Mouse (Mus musculus): ENCODE data around the gene Neurl4. TPM values are rescaled to one million over a fixed set of nuclear protein-coding genes. Genes with fewer than 3 reads are reported as not detected.

Neurl4 gene
- polyA plus RNA-seq, 1 experiment, result 42.2 TPM

DNA sequence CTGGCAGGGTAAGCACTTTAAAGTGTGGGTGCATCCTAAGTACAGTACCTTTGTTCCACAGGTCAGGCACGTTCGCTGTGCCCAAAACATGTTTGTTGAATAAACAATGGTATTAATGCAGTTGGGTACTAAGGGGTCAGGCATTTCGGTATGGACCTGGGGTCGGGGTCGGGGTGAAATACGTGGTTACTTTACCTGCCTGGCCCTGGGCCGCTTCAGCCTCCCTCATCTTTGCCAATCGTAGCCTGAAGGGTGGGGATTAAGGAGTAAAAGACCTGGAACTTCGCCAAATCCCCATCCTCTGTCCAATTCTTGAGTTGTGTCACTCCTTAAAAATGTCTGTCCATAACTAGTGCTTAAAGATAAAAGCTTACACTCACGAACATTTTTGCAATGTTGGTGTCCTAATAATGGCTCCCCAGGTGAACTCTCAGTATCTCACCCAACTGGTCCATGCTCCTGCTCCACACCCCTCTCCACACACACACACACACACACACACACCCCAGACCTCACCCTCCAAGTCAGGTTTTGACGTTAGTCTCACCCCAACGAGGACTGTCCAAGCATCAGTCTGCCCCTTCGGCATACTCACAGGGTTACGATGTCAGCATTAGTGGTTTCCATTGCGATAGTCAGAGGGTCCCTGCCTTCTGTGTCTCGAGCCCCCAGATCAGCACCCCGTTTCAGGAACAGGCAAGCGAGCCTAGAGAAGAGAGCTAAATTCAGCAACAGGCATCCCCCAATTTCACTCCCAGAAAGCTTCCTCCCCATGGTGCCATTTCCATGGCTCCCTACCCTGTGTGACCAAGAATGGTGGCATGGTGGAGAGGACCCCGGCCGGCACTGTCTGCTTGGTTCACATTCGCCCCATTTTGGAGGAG lies 18.8 kb upstream of the Neurl4 start:
- H3K79me2 ChIP-seq (ENCODE audit: control insufficient read depth, insufficient read depth), result peaks cover 28% of the 10 kb centered on the region
- no peak overlapping the region for H3ac ChIP-seq (ENCODE audit: control insufficient read depth, insufficient read length)
- TF ChIP-seq TCF3 (IDR thresholded peaks at IDR 0.05; ENCODE audit: insufficient read length, low read depth) (no peak), TCF12 (IDR thresholded peaks at IDR 0.05; ENCODE audit: insufficient read depth, poor library complexity, severe bottlenecking) (no peak), CEBPB (IDR thresholded peaks at IDR 0.05; ENCODE audit: insufficient read depth, poor library complexity, severe bottlenecking) (no peak)
- H3K36me3 ChIP-seq (ENCODE audit: control insufficient read depth, insufficient read depth), result no peaks in the 10 kb centered on the region
- H3K4me3 ChIP-seq, result peak overlapping the region; percentile 94
- no peaks in the 10 kb centered on the region for H3K27me3 ChIP-seq (ENCODE audit: control insufficient read depth, insufficient read depth, insufficient read length)
- peak overlapping the region; percentile 93 for H3K4me2 ChIP-seq (ENCODE audit: low read depth)

DNA sequence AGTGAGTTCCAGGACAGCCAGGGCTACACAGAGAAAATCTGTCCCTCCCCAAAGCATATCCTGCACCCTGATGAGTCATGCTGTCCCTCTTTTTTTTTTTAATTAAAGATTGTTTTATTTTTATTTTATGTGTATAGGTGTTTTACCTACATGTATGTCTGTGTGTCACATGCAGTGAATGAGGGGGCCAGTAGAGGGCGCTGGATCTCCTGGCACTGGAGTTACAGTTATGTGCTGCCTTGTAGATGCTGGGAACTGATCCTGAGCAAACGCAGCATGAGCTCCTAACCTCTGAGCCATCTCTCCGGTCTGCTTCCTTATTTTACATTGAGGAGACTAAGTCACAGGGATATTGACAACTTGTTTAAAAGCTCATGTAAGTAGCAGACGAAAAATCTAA lies 17.8 kb upstream of the Neurl4 start:
- no peaks in the 10 kb centered on the region for H3K27me3 ChIP-seq (ENCODE audit: control insufficient read depth, insufficient read depth, insufficient read length)
- no peak overlapping the region for H3K4me3 ChIP-seq
- TF ChIP-seq SRF (IDR thresholded peaks at IDR 0.05; ENCODE audit: control insufficient read depth, insufficient read length, low read depth), result no peak
- TF ChIP-seq MYOG (IDR thresholded peaks at IDR 0.05; ENCODE audit: control insufficient read depth in 1 of 3, insufficient read depth in 1 of 3, insufficient read length in 2 of 3, low read depth in 2 of 3), result no peak
- TF ChIP-seq TCF12 (IDR thresholded peaks at IDR 0.05; ENCODE audit: insufficient read depth, poor library complexity, severe bottlenecking), result no peak
- TF ChIP-seq POLR2A (IDR thresholded peaks at IDR 0.05; ENCODE audit: insufficient read length, low read depth), result no peak
- no peak for TF ChIP-seq MAX (IDR thresholded peaks at IDR 0.05; ENCODE audit: low read depth)
- no peak for TF ChIP-seq E2F4 (IDR thresholded peaks at IDR 0.05; ENCODE audit: insufficient read depth)

DNA sequence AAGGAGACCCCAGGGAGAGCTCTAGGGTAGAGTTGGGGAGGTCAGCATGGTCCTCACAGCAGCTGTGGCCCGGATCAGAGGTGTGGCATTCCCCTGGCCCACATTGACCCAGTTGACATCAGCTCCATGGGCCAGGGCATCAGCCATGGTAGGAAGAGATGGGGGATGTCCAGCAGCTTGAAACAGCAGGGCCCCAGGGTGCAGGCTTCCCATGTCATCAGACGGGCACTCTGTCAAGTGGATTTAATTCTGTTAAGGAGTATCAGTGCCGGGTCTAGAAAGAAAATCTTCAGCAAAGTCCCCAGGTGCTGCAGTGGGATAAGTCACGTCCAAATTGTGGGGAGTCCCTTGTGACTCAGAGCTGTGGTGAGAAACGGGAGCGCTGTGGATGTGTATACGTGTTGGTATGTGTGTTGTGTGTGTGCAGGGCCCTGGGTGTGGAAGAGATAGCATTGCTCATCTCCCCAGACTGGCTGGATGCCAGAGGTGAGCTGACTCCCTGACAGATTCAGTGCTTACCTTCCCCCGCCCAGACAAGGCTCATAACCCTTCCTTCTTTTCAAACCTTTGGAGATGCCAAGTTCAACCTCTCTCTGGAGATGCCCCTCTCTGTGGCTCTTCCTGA lies 17.2 kb upstream of the Neurl4 start:
- Histone ChIP-seq H3K79me2 (ENCODE audit: control insufficient read depth, insufficient read depth) (peaks cover 18% of the 10 kb centered on the region), H3K36me3 (ENCODE audit: control insufficient read depth, insufficient read depth) (no peaks in the 10 kb centered on the region), H3ac (ENCODE audit: control insufficient read depth, insufficient read length) (no peak overlapping the region), H3K4me2 (ENCODE audit: low read depth) (peak overlapping the region; percentile 31), H3K4me3 (no peak overlapping the region), H3K27me3 (ENCODE audit: control insufficient read depth, insufficient read depth, insufficient read length) (no peaks in the 10 kb centered on the region)
- TF ChIP-seq E2F4 (IDR thresholded peaks at IDR 0.05; ENCODE audit: insufficient read depth) (no peak), USF1 (IDR thresholded peaks at IDR 0.05; ENCODE audit: low read depth) (no peak), MYOG (IDR thresholded peaks at IDR 0.05; ENCODE audit: control insufficient read depth in 1 of 3, insufficient read depth in 1 of 3, insufficient read length in 2 of 3, low read depth in 2 of 3) (no peak), TCF3 (IDR thresholded peaks at IDR 0.05; ENCODE audit: insufficient read length, low read depth) (no peak), CEBPB (IDR thresholded peaks at IDR 0.05; ENCODE audit: insufficient read depth, poor library complexity, severe bottlenecking) (no peak), TCF12 (IDR thresholded peaks at IDR 0.05; ENCODE audit: insufficient read depth, poor library complexity, severe bottlenecking) (no peak), SRF (IDR thresholded peaks at IDR 0.05; ENCODE audit: control insufficient read depth, insufficient read length, low read depth) (no peak), POLR2AphosphoS2 (IDR thresholded peaks at IDR 0.05; ENCODE audit: insufficient read length, low read depth) (no peak), MYOD1 (IDR thresholded peaks at IDR 0.05; ENCODE audit: control insufficient read depth in 1 of 3, insufficient read length in 2 of 3, low read depth in 2 of 3) (no peak)

More for the DNA sequence above, 17.8 kb upstream of the Neurl4 start:
- H3ac ChIP-seq (ENCODE audit: control insufficient read depth, insufficient read length), result no peak overlapping the region
- peaks cover 24% of the 10 kb centered on the region for H3K79me2 ChIP-seq (ENCODE audit: control insufficient read depth, insufficient read depth)
- no peaks in the 10 kb centered on the region for H3K36me3 ChIP-seq (ENCODE audit: control insufficient read depth, insufficient read depth)
- H3K4me2 ChIP-seq (ENCODE audit: low read depth), result peak overlapping the region; percentile 26

DNA sequence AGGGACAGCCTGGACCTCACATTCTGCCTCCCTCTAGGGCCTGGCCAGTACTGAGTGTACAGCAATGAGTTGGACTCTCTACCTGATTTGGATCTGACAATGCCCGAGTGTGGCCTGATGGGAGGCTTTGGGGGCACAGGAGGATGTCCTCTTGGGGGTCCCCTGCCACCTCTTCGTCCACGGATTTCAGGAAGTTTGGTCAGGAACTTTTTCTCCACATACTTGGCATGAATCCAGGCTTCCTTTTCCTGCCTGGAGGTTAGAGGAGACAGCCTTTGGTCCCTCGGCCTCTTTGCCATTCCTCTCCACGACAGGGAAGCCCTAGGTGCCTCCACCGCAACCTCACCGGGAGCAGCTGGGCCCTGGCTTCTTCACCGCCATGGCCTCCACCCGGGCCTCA lies 16.6 kb upstream of the Neurl4 start:
- Histone ChIP-seq H3K36me3 (ENCODE audit: control insufficient read depth, insufficient read depth) (no peaks in the 10 kb centered on the region), H3K4me2 (ENCODE audit: low read depth) (peak overlapping the region; percentile 31)

DNA sequence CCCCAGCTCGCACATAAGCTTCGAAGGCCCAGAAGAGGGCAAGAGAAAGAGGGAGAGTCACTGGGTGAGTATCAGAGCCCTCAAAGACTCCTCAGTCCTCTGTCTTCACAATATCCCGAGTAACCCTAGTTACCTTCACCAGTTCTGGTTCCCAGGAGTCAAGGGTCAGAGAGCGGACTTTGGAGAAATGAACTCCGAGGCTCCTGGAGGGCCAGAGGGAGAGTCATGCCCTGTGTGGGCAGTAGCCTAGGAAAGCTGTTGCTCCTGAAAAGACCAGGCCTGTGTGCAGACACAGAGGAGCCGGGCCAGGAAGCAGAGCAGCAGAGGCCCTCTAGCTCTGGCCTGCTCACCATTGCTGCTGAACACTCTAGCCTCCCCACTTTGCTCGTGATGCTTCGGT lies 16.2 kb upstream of the Neurl4 start:
- TF ChIP-seq E2F4 (IDR thresholded peaks at IDR 0.05; ENCODE audit: insufficient read depth) (no peak), MAX (IDR thresholded peaks at IDR 0.05; ENCODE audit: low read depth) (no peak), MYOG (IDR thresholded peaks at IDR 0.05; ENCODE audit: control insufficient read depth in 1 of 3, insufficient read depth in 1 of 3, insufficient read length in 2 of 3, low read depth in 2 of 3) (no peak), CEBPB (IDR thresholded peaks at IDR 0.05; ENCODE audit: insufficient read depth, poor library complexity, severe bottlenecking) (no peak), POLR2A (IDR thresholded peaks at IDR 0.05; ENCODE audit: insufficient read length, low read depth) (no peak), REST (IDR thresholded peaks at IDR 0.05; ENCODE audit: insufficient read depth, insufficient read length) (no peak), MYOD1 (IDR thresholded peaks at IDR 0.05; ENCODE audit: control insufficient read depth in 1 of 3, insufficient read length in 2 of 3, low read depth in 2 of 3) (no peak), USF1 (IDR thresholded peaks at IDR 0.05; ENCODE audit: low read depth) (no peak), SRF (IDR thresholded peaks at IDR 0.05; ENCODE audit: control insufficient read depth, insufficient read length, low read depth) (no peak)
- no peak overlapping the region for H3ac ChIP-seq (ENCODE audit: control insufficient read depth, insufficient read length)
- no peak overlapping the region for H3K4me3 ChIP-seq
- no peaks in the 10 kb centered on the region for H3K27me3 ChIP-seq (ENCODE audit: control insufficient read depth, insufficient read depth, insufficient read length)
- H3K79me2 ChIP-seq (ENCODE audit: control insufficient read depth, insufficient read depth), result peaks cover 8% of the 10 kb centered on the region
- H3K4me2 ChIP-seq (ENCODE audit: low read depth), result peak overlapping the region; percentile 31
- H3K36me3 ChIP-seq (ENCODE audit: control insufficient read depth, insufficient read depth), result no peaks in the 10 kb centered on the region

More for the DNA sequence above, 16.6 kb upstream of the Neurl4 start:
- TF ChIP-seq CEBPB (IDR thresholded peaks at IDR 0.05; ENCODE audit: insufficient read depth, poor library complexity, severe bottlenecking) (no peak), MYOG (IDR thresholded peaks at IDR 0.05; ENCODE audit: control insufficient read depth in 1 of 3, insufficient read depth in 1 of 3, insufficient read length in 2 of 3, low read depth in 2 of 3) (no peak), POLR2A (IDR thresholded peaks at IDR 0.05; ENCODE audit: insufficient read length, low read depth) (no peak), REST (IDR thresholded peaks at IDR 0.05; ENCODE audit: insufficient read depth, insufficient read length) (no peak), E2F4 (IDR thresholded peaks at IDR 0.05; ENCODE audit: insufficient read depth) (no peak), SRF (IDR thresholded peaks at IDR 0.05; ENCODE audit: control insufficient read depth, insufficient read length, low read depth) (no peak), MYOD1 (IDR thresholded peaks at IDR 0.05; ENCODE audit: control insufficient read depth in 1 of 3, insufficient read length in 2 of 3, low read depth in 2 of 3) (no peak), MAX (IDR thresholded peaks at IDR 0.05; ENCODE audit: low read depth) (no peak), USF1 (IDR thresholded peaks at IDR 0.05; ENCODE audit: low read depth) (no peak)
- H3ac ChIP-seq (ENCODE audit: control insufficient read depth, insufficient read length), result no peak overlapping the region
- no peak overlapping the region for H3K4me3 ChIP-seq
- peaks cover 12% of the 10 kb centered on the region for H3K79me2 ChIP-seq (ENCODE audit: control insufficient read depth, insufficient read depth)
- H3K27me3 ChIP-seq (ENCODE audit: control insufficient read depth, insufficient read depth, insufficient read length), result no peaks in the 10 kb centered on the region

Data from myocyte (in vitro differentiated cells).